Mouse (Mus musculus) heart, embryonic 16.5 days (tissue): ENCODE data around the gene Nr2f1. TPM values are rescaled to one million over a fixed set of nuclear protein-coding genes. Genes with fewer than 3 reads are reported as not detected.
"Not testable (repeated sequence)": the region's sequence is repeated elsewhere in the genome, so short reads cannot be mapped to it uniquely, and the experiment has no call there.

Experiments
- ATAC-seq: fragments of 200-750 bp; cut with Nextera tagmentation; replicated peaks from 2 replicates; pipeline ENCODE4 v1.8.0; 2017; ENCODE audit warnings: moderate number of reproducible peaks; ENCODE audit not compliant: insufficient read depth, low FRiP score; ENCODE audit errors: extremely low read depth
- H3K27ac ChIP-seq: fragments of 300-500 bp; sonication (generic); 2 replicates; pipeline ENCODE4 v1.5.1; 2014; ENCODE audit warnings: mild to moderate bottlenecking, low read length, control low read depth, moderate library complexity
- H3K27me3 ChIP-seq: fragments of 300-500 bp; sonication (generic); 2 replicates; pipeline ENCODE4 v1.6.1; 2014; ENCODE audit warnings: low read length, mixed read lengths; ENCODE audit not compliant: control insufficient read depth, insufficient read depth
- H3K36me3 ChIP-seq: fragments of 300-500 bp; sonication (generic); 2 replicates; pipeline ENCODE4 v1.6.1; 2014; ENCODE audit not compliant: control insufficient read depth, insufficient read depth
- H3K4me1 ChIP-seq: fragments of 300-500 bp; sonication (generic); 2 replicates; pipeline ENCODE4 v1.6.1; 2014; ENCODE audit warnings: low read length, mixed read lengths; ENCODE audit not compliant: control insufficient read depth, insufficient read depth
- H3K4me2 ChIP-seq: fragments of 300-500 bp; sonication (generic); 2 replicates; pipeline ENCODE4 v1.6.1; 2014; ENCODE audit warnings: low read depth, mild to moderate bottlenecking, control low read depth, low read length
- H3K4me3 ChIP-seq: fragments of 300-500 bp; sonication (generic); 2 replicates; pipeline ENCODE4 v1.5.1; 2014; ENCODE audit warnings: mild to moderate bottlenecking, control low read depth, low read length
- H3K9ac ChIP-seq: fragments of 300-500 bp; sonication (generic); 2 replicates; pipeline ENCODE4 v1.6.1; 2014; ENCODE audit warnings: low read length, control low read depth
- H3K9me3 ChIP-seq: fragments of 300-500 bp; sonication (generic); replicated peaks from 2 replicates; pipeline ENCODE4 v1.6.1; 2016; ENCODE audit warnings: low read length; ENCODE audit not compliant: control insufficient read depth
- WGBS: fragments of 180-500 bp; shearing (Covaris S2); extraction: QIAGEN DNeasy Blood & Tissue Kit; methylation state at CpG from one replicate; pipeline ENCODE4 v1.1.7; 2014; 5-methylcytosine and 5-hydroxymethylcytosine counted together
- polyA plus RNA-seq: library from polyadenylated mRNA; unstranded; fragments of >200 nt; fragmentation: Nextera tagmentation; extraction: Ambion mirVana; gene quantifications from 2 replicates; pipeline ENCODE4 v1.2.1, GENCODE M21; 2015

Gene Nr2f1
- 2.3 and 2.8 TPM in 2 replicates for polyA plus RNA-seq

DNA sequence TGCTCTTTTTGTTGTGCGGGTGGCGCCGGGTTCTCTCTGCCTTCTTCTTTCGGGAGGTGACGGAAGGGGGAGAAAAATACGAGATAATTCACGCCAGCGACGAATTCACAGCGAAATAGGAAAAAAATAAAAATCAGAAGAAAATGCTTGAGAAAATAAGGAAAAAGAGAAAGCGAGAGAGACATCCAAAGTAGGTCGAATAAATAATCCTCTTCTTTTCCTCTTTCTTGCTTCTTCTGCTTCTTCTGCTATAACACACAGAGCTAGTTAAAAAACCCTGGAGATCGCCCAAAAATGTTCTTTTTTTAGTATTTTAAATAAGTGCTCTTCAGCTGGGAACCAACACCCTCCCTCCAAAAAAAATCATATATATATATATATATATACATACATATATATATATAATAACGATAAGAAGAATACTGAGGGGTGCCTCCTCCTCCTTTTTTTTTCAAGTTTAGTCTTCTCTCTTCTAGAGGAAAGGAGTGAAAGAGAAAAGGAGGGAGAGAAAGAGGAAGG lies at the start of gene Nr2f1:
Nr2f1 (minus strand) TSS at position 116 of the 519 bp plus-strand sequence.
- ATAC-seq, result no peak

DNA sequence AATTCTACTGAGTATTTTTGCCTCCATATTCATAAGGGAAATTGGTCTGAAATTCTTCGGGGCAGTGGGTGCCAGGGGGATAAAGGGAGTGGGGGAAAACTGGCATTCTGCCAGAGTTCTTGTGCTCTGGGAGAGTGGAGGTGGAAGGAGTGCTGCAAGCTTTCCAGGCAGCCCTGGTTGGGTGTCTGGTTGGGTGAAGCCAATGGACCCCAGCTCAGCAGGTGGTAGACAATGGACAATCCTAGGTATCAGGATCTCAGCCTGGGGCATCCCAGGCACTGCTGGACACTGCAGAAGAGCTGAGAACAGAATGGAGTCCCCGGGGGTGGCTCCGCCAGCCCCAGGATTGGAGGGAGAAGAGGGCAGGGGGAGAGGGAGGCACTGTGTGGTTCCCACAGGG lies 22.1 kb upstream of the Nr2f1 start:
- WGBS, result 75% methylated on average over 3 of the region's 3 CpGs
- Histone ChIP-seq H3K4me3 (no peak overlapping the region), H3K27me3 (no peaks in the 10 kb centered on the region), H3K36me3 (no peaks in the 10 kb centered on the region), H3K9ac (no peak overlapping the region), H3K9me3 (no peaks in the 10 kb centered on the region), H3K4me2 (no peak overlapping the region), H3K4me1 (no peaks in the 10 kb centered on the region), H3K27ac (no peak overlapping the region)
- no peak for ATAC-seq

More for the DNA sequence above, at the start of gene Nr2f1:
- H3K4me2 ChIP-seq, result peak within 1 kb of the TSS; percentile 99
- H3K4me3 ChIP-seq, result peak within 1 kb of the TSS; percentile 71
- peaks cover 31% of the 10 kb centered on the region for H3K27me3 ChIP-seq
- WGBS, result 1% methylated on average over 14 of the region's 14 CpGs
- peaks cover 10% of the 10 kb centered on the region for H3K4me1 ChIP-seq
- peak within 1 kb of the TSS; percentile 80 for H3K9ac ChIP-seq
- H3K36me3 ChIP-seq, result no peaks in the 10 kb centered on the region
- peak within 1 kb of the TSS; percentile 82 for H3K27ac ChIP-seq
- H3K9me3 ChIP-seq, result no peaks in the 10 kb centered on the region

DNA sequence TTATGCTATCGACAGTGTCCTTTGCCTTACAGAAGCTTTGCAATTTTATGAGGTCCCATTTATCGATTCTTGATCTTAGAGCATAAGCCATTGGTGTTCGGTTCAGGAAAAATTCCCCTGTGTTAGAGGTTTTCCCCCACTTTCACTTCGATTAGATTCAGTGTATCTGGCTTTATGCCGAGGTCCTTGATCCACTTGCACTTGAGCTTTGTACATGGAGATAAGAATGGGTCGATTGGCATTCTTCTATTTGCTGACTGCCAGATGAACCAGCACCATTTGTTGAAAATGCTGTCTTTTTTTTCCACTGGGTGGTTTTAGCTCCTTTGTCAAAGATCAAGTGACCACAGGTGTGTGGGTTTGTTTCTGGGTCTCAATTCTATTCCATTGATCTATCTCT lies 20.7 kb upstream of the Nr2f1 start:
- WGBS, result 77% methylated on average over 6 of the region's 6 CpGs
- not testable (repeated sequence) for ATAC-seq, H3K36me3 ChIP-seq

DNA sequence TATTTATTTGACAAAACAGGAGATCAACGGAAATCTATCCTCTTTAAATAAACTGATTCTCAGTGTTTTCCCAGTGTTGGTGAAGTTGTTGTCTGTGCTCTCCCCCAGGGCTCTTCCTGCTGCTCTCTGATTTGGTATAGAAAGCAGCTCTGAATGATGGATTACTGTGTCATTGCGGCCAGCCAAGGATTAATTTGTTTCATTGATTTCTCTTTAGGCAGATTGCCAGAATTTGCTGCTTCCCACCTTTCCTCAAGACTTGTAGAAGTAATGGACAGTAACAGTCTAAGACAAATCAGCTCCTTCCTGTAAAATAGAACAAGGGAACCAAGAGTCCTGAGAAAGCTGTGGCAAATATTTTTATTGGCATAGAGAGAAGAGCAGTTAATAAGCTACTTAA lies 15.7 kb upstream of the Nr2f1 start:
- H3K9ac ChIP-seq, result no peak overlapping the region
- H3K4me2 ChIP-seq, result no peak overlapping the region
- H3K27me3 ChIP-seq, result peaks cover 20% of the 10 kb centered on the region
- peaks cover 4% of the 10 kb centered on the region; the same call in 1 of the 2 replicates for H3K4me1 ChIP-seq
- ATAC-seq, result no peak
- H3K4me3 ChIP-seq, result no peak overlapping the region
- H3K27ac ChIP-seq, result no peak overlapping the region
- H3K36me3 ChIP-seq, result no peaks in the 10 kb centered on the region
- 62% methylated on average over 2 of the region's 2 CpGs for WGBS
- no peaks in the 10 kb centered on the region for H3K9me3 ChIP-seq

More for the DNA sequence above, 20.7 kb upstream of the Nr2f1 start:
- H3K4me3 ChIP-seq, H3K4me2 ChIP-seq, H3K9ac ChIP-seq, H3K9me3 ChIP-seq, H3K27ac ChIP-seq, H3K27me3 ChIP-seq, H3K4me1 ChIP-seq: not testable (repeated sequence)

DNA sequence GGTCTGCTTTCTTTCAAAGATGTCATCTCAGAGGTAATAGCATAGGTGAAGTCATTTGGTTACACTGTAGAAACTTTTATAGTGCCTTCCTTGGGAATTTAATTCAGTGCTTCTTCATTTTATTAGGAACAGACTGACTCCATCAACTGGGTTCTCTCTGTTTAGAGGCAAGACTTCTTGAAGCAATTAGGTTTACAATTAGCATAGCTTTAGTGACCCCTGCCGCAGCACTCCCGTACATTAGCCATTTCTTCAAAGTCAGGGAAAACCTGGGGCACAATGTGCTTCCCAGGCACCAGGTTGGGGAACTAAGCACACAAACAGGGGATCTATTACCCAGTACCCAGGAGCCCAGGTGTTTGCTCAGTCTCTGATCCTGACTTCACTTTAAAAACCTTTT lies 13.6 kb upstream of the Nr2f1 start:
- no peak for ATAC-seq
- 59% methylated on average over 2 of the region's 2 CpGs for WGBS
- H3K27me3 ChIP-seq, result peaks cover 35% of the 10 kb centered on the region

DNA sequence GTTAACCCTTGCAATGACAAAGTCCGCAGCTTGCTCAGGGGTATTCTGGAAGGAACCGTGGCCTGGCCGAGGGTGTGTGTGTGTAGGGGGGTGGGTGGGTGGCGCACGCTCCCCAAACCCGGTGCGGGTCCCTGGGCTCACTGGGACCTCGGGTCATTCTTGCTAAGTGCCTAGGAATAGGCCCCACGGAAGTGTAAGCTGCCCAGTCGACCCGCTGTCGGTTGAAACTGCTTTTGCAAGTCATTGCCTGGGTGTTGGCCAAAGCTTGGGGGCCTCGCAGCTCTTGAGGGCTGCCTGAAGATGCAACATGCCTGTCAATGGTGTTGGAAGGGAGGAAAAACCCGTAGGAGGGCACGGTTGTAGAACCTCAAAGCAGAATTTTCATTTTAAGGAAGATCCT lies 12.6 kb upstream of the Nr2f1 start:
- no peaks in the 10 kb centered on the region for H3K36me3 ChIP-seq
- 36% methylated on average over 15 of the region's 15 CpGs for WGBS
- no peak overlapping the region for H3K27ac ChIP-seq
- no peak overlapping the region for H3K4me2 ChIP-seq
- peaks cover 9% of the 10 kb centered on the region for H3K4me1 ChIP-seq
- no peak overlapping the region for H3K9ac ChIP-seq
- H3K4me3 ChIP-seq, result no peak overlapping the region
- peaks cover 36% of the 10 kb centered on the region for H3K27me3 ChIP-seq
- no peaks in the 10 kb centered on the region for H3K9me3 ChIP-seq
- no peak for ATAC-seq

More for the DNA sequence above, 13.6 kb upstream of the Nr2f1 start:
- Histone ChIP-seq H3K9ac (no peak overlapping the region), H3K9me3 (no peaks in the 10 kb centered on the region), H3K4me1 (peaks cover 9% of the 10 kb centered on the region), H3K27ac (no peak overlapping the region), H3K36me3 (no peaks in the 10 kb centered on the region), H3K4me2 (no peak overlapping the region), H3K4me3 (no peak overlapping the region)

DNA sequence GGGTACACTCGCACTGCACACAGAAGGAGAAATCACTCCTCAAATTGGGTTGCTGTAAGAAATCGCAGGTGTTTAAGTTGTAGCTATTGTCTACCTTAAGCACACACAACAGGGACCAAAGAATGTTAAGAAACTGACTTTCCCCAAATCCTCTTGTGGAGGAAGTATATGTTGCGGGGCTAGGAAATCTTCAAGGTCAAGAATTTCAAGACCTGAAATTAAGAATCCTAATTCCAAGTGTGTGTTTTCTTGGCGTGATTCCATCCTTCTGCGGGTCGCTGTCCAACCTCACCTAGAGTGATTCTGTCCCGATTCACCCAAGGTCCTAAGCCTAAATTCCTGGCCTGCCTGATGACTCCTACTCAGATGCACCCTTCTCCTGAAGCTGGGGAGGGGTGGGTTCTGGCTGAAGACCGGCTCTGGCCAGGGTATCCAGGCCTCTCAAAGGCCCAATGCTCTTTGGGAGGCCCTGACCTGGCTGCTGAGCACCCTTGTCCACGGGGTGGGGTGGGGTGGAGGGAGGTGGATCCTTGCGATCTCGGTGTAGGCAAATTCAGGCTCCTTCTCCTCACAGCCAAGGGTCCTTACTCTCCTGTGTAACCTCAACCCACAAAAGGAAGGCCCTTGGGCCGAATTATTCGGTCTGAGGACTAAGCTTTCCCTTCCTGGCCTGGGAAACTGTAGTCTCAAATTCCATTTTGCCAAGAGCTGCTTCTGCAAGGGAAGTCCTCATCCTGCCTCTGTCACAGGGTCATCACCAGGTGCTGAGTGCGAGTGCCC lies 11.9 kb upstream of the Nr2f1 start:
- Histone ChIP-seq H3K27me3 (peaks cover 36% of the 10 kb centered on the region), H3K27ac (no peak overlapping the region), H3K36me3 (no peaks in the 10 kb centered on the region), H3K4me3 (no peak overlapping the region), H3K9me3 (no peaks in the 10 kb centered on the region), H3K4me1 (peaks cover 9% of the 10 kb centered on the region), H3K4me2 (no peak overlapping the region), H3K9ac (no peak overlapping the region)
- 34% methylated on average over 14 of the region's 14 CpGs for WGBS
- ATAC-seq, result no peak

DNA sequence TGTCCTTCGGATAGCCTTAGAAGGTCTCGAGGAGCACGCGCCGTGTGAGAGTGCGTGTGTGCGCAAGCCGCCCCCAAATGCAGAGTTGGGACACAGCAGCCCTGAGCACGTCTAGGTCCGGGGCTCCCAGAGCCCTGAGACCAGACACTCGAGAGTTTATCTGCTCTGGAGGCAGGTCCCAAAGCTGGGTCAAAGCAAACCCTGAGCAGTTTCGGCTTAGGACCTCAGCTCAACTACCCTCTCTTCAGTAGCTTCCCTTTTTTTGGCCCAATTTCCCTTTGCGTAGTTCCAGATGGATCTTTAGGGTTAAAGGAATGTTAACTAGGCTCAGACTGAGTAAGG lies 11.2 kb upstream of the Nr2f1 start:
- 0 out of 2 replicates have a peak, but pooled peaks have one; percentile 26 for ATAC-seq
- peak overlapping the region; percentile 78 for H3K4me2 ChIP-seq
- WGBS, result 11% methylated on average over 13 of the region's 13 CpGs

DNA sequence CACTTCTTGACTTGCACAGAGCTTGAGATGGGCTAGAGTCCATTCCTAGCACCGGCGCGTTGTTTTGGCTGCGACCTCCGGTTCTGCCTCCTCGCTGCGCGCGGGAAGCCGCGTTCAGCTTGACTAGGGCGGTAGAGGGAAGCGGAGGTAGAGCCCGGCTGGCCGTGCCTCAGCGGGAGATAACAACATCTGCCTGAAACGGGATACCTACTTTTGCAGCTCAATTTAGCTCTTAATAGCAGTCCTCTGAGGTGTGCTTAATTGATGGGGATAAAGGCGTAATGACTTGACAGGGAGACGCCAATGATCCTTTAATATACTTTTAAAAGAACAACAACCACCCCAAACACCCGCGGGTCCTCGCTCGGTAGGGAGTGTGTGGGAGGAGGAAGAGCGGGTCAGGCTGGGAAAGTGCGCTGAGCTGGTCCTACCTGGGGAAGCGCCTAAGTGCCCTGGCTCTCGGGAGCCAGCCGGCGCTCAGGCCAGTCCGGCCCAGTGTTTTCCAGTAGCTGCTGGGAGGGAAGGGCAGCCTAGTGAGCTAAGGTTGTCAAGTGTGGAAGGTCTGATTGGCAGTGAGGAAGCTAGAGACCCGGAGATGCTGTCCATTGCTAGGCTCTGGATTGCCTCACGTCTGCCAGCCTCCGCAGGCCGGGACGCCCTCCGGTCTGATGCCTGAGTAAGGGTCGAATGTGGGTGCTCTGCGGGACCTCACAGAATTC lies 10.6 kb upstream of the Nr2f1 start:
- Histone ChIP-seq H3K4me3 (peak overlapping the region; percentile 51), H3K4me1 (peaks cover 9% of the 10 kb centered on the region), H3K9me3 (no peaks in the 10 kb centered on the region), H3K27ac (no peak overlapping the region), H3K36me3 (no peaks in the 10 kb centered on the region), H3K4me2 (peak overlapping the region; percentile 78), H3K9ac (peak overlapping the region; percentile 41; the same call in 1 of the 2 replicates), H3K27me3 (peaks cover 39% of the 10 kb centered on the region)
- 1% methylated on average over 38 of the region's 38 CpGs for WGBS
- ATAC-seq, result peak; percentile 32; the same call in 1 of the 2 replicates

More for the DNA sequence above, 11.2 kb upstream of the Nr2f1 start:
- Histone ChIP-seq H3K4me3 (peak overlapping the region; percentile 51), H3K4me1 (peaks cover 9% of the 10 kb centered on the region), H3K9me3 (no peaks in the 10 kb centered on the region), H3K27me3 (peaks cover 36% of the 10 kb centered on the region), H3K36me3 (no peaks in the 10 kb centered on the region), H3K9ac (no peak overlapping the region), H3K27ac (no peak overlapping the region)
